Mouse (Mus musculus) limb, embryonic 10.5 days (tissue): ENCODE results near the gene Ptpn20. TPM values are rescaled to one million over a fixed set of nuclear protein-coding genes. Genes with fewer than 3 reads are reported as not detected.

Source experiments
- DNase-seq: peaks from one replicate; pipeline ENCODE4 v3.0.0-alpha.2; 2017; ENCODE audit warnings: low spot score
- H3K27ac ChIP-seq: fragments of 300-500 bp; sonication (generic); 2 replicates; pipeline ENCODE4 v1.5.1; 2016; ENCODE audit warnings: mild to moderate bottlenecking
- H3K27me3 ChIP-seq: fragments of 300-500 bp; sonication (generic); 2 replicates; pipeline ENCODE4 v1.6.1; 2016; ENCODE audit warnings: low read depth, mild to moderate bottlenecking; ENCODE audit not compliant: poor library complexity, severe bottlenecking
- H3K36me3 ChIP-seq: fragments of 300-500 bp; sonication (generic); 2 replicates; pipeline ENCODE4 v1.6.1; 2016; ENCODE audit warnings: mild to moderate bottlenecking, moderate library complexity
- H3K4me1 ChIP-seq: fragments of 300-500 bp; sonication (generic); 2 replicates; pipeline ENCODE4 v1.6.1; 2016
- H3K4me3 ChIP-seq: fragments of 300-500 bp; sonication (generic); 2 replicates; pipeline ENCODE4 v1.5.1; 2016; ENCODE audit warnings: mild to moderate bottlenecking, moderate library complexity
- H3K9me3 ChIP-seq: fragments of 300-500 bp; sonication (generic); replicated peaks from 2 replicates; pipeline ENCODE4 v1.6.1; 2016; ENCODE audit warnings: mild to moderate bottlenecking
- WGBS: fragments of 180-500 bp; shearing (Covaris S2); methylation state at CpG from one replicate; pipeline ENCODE4 v1.1.7; 2016; 5-methylcytosine and 5-hydroxymethylcytosine counted together
- polyA plus RNA-seq: library from polyadenylated mRNA; unstranded; fragments of >200 nt; fragmentation: Nextera tagmentation; extraction: Ambion mirVana; gene quantifications from 2 replicates; pipeline ENCODE4 v1.2.1, GENCODE M21; 2016

Gene Ptpn20
- polyA plus RNA-seq, 1 experiment from 2014 or later: 0.08 TPM

DNA sequence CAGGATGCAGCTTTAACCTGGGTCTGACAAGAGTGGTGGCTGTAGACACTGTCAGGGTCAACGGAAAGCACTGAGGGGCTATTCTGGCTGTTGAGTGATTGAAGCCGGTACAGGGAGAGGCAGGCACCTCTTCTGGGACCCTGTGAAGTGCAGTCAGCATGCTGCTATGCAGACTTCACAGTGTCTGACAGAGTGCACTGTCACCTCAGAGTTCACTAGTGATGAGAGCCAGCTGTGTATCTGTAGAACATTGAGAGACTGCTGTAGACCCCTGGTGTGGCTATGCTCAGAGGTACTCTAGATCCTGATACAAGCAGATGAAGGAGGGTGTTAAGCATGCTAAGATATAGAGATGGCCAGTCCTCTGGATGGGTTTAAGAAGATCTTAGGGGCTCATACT is 93.8 kb downstream of the Ptpn20 start:
- Histone ChIP-seq H3K27me3 (peaks cover 39% of the 10 kb centered on the region), H3K4me1 (peaks cover 26% of the 10 kb centered on the region), H3K9me3 (no peaks in the 10 kb centered on the region), H3K27ac (no peak overlapping the region), H3K36me3 (no peaks in the 10 kb centered on the region), H3K4me3 (no peak overlapping the region)
- WGBS: 41% methylated on average over 2 of the region's 2 CpGs
- DNase-seq: no peak

DNA sequence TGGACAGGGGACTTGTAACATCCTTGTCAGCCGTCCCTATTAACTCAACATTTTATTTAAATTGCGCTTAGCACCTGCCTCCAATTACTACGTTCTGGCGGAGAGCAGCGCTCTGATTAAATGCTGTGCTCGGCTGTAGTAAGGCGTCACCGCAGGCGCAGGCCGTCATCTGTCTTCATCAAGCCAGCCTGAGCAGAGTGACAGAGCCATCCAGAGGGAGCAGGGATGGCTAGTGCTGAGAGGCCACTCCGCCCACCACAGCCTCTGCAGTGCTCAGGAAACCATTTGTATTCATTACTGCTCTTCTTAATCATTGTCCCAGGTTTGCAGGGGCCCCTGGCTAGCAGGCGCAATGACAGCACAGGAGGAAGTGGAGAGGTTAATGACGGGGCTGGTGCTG is 94.7 kb downstream of the Ptpn20 start:
- Histone ChIP-seq H3K4me3 (no peak overlapping the region), H3K36me3 (no peaks in the 10 kb centered on the region), H3K4me1 (peaks cover 32% of the 10 kb centered on the region), H3K27me3 (peaks cover 48% of the 10 kb centered on the region), H3K27ac (no peak overlapping the region), H3K9me3 (no peaks in the 10 kb centered on the region)
- peak; percentile 58 for DNase-seq
- 6% methylated on average over 13 of the region's 13 CpGs for WGBS

- Histone ChIP-seq H3K27me3 (peaks cover 77% of the 10 kb centered on the region), H3K36me3 (no peaks in the 10 kb centered on the region), H3K27ac (no peak overlapping the region), H3K4me1 (peaks cover 32% of the 10 kb centered on the region), H3K9me3 (no peaks in the 10 kb centered on the region), H3K4me3 (no peak overlapping the region)
- no peak for DNase-seq
- 42% methylated on average over 6 of the region's 6 CpGs for WGBS
Observed at GRCm38 (mm10) chr14:33687444-33688028, 98.5 kb downstream of the Ptpn20 start.

- Histone ChIP-seq H3K36me3 (no peaks in the 10 kb centered on the region), H3K4me3 (no peak overlapping the region), H3K4me1 (peaks cover 18% of the 10 kb centered on the region), H3K27me3 (peaks cover 77% of the 10 kb centered on the region), H3K27ac (no peak overlapping the region), H3K9me3 (no peaks in the 10 kb centered on the region)
- DNase-seq: no peak
Observed at GRCm38 (mm10) chr14:33689044-33689443, 100.0 kb downstream of the Ptpn20 start.

Other genes with a start within 250 kb of the Ptpn20 start
- 21.7 and 24.6 TPM in 2 replicates for gene Mapk8, start 142.0 kb upstream of the Ptpn20 start, polyA plus RNA-seq
- 0.05 TPM in 1 of 2 replicates, not detected in the other for gene Frmpd2, start 117.5 kb upstream of the Ptpn20 start, polyA plus RNA-seq